Mouse (Mus musculus): ENCODE data around the gene Eya4.

Gene Eya4

DNA sequence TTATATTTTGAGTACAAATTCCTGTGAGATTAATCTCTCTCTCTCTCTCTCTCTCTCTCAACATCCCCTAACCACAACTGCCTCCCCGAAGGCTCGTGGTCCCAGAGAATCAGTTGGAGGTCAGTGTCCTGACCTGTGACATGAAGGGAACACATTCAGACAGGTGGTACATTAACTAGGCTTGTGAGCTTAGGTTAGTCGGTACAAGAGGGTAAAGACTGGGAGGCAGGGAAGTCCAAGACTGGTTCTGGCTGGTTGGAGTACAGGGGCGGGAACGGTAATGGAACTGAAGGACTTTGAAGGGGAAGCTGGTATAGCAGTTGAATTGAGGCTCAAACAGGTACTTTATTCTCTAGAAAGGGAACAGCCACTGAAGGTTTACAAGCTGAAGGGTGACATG is 287.9 kb downstream of the Eya4 start:
- no peak for DNase-seq (ENCODE audit: low spot score)

DNA sequence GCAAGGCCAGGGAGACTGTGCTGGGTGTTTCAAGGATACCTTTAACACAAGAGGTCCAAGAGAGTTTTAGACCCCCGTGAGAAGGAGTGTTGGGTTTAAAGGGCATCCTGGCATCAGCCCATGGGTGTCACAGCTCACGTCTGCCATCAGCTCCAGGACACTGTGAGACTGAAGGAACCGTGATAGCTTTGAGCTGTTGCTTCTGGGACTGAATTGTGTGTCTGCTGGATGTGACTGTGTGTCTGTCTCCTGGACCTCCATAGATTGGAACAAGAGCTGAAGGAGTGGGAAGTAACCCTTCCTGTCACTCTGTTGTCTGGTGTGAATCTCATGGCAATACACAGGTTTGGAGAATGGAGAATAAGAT is 289.9 kb downstream of the Eya4 start:
- DNase-seq (ENCODE audit: low spot score): no peak

DNA sequence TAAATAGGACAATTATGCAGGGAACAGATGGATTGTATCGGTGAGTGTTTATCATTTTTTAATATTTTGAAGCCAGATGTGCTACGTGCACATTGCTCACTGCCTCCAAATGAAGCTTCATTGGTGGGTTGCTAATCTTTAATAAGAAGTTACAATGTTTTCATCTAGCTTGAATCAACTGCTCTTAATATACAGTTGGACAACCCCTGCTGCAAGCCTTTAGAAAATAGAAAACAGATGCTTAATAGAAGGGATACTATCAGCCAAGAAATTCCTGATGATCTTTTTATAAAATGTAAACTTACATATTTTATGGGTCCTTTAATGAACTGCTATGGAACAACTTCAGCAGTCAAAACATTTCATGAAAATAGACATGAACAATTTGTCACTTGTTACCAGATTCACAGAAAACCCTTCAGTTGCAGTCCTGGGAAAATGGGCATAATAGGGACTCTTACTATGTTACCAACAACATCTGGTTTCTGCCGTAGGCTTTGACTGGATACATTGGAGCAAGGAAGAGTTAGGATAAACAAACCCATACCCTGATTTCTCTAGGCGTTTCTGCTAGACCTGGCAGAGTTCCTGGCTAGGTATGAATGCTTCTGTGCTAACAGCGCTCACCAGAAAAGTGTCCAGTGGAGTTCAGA is 290.4 kb downstream of the Eya4 start:
- DNase-seq (ENCODE audit: low spot score): no peak

- no peak for DNase-seq (ENCODE audit: low spot score)
Measured at GRCm38 (mm10) chr10:23053379-23053915, 297.1 kb downstream of the Eya4 start.
